Mouse (Mus musculus) cerebellum, adult 2 months (tissue): ENCODE data around the gene Sept8.

Experiments
- CTCF ChIP-seq: fragments of 200-500 bp; IDR thresholded peaks from 2 replicates; pipeline ENCODE4 v1.5.1; 2011; ENCODE audit warnings: low read depth, mild to moderate bottlenecking, control low read depth, low read length, moderate library complexity, borderline replicate concordance; ENCODE audit not compliant: insufficient read depth
- POLR2A ChIP-seq: fragments of 200-500 bp; IDR thresholded peaks from 2 replicates; pipeline ENCODE4 v1.6.1; 2011; ENCODE audit warnings: low read length, control low read depth, borderline replicate concordance; ENCODE audit not compliant: insufficient read depth

GRCm38 (mm10) chr11:53483159-53483891 is 35.7 kb upstream of the Sept8 start:
- TF ChIP-seq CTCF (no peak), POLR2A (no peak)
